Mouse (Mus musculus): ENCODE measurements around the gene Scamp1. TPM values are rescaled to one million over a fixed set of nuclear protein-coding genes. Genes with fewer than 3 reads are reported as not detected.

Scamp1 gene
- polyA plus RNA-seq, 2 experiments: 4.2 to 5.0 TPM

DNA sequence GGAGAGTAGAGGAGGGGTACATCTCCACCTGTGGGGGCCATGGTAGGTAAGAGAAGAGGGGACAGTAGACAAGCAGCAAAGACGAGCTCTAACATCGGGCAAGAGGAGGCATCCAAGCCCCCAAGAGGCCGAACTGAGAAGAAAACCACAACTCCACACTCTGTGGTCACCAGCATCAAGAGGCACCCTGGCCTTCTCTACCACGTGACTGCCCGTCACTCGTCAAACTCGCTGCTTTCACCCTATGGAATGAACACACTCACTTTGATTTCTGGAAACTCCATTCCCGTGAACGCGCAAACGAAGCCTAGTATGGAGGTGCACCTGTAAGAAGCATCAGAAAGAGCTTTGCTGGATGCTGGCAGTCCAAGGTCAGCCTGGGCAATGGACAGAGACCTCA lies 10.7 kb upstream of the Scamp1 start:
- 36% methylated on average over 11 of the region's 11 CpGs for WGBS (ENCODE audit: insufficient replicate concordance)
- H3K27ac ChIP-seq: no peak overlapping the region

DNA sequence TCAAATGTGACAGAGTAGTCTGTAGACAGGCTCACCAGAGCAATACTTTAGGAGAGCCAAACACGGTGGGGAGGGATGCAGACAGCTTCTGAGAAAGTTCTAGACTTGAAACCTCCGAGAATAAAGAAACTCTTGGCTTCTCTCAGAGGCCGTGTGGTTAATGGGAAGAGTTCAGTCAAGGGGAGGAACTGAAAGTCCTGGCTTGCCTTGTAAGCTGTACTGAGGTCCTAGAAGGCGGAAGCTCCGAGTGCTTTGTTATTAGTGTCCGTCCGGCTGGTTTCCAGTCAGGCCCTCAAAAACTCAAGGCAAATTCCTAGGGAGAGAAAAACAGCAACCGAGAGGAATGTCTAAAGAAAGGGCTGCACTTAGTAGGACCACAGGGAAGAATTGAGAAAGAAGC lies 10.3 kb upstream of the Scamp1 start:
- Histone ChIP-seq H3K27me3 (ENCODE audit: control insufficient read depth, insufficient read depth, low read length) (no peaks in the 10 kb centered on the region), H3K9me3 (ENCODE audit: control insufficient read depth, low read length) (no peaks in the 10 kb centered on the region), H3K36me3 (replicated peaks; ENCODE audit: control insufficient read depth, insufficient read depth, low read depth) (no peaks in the 10 kb centered on the region), H3K4me3 (ENCODE audit: insufficient read depth in 1 of 2, low read depth in 2 of 2, low read length in 2 of 2) (no peak overlapping the region), H3K9ac (replicated peaks) (no peak overlapping the region), H3K4me2 (ENCODE audit: low read depth) (no peak overlapping the region), H3K27ac (no peak overlapping the region), H3K4me1 (replicated peaks; ENCODE audit: control insufficient read depth in 2 of 2, insufficient read depth in 2 of 2, low read length in 1 of 2) (peaks cover 8 to 11% of the 10 kb centered on the region in 2 experiments)
- TF ChIP-seq CTCF (IDR thresholded peaks at IDR 0.05; ENCODE audit: low read depth) (no peak), EP300 (IDR thresholded peaks at IDR 0.05; ENCODE audit: low read depth) (no peak)
- ATAC-seq (ENCODE audit: insufficient read depth) (no peak), DNase-seq (ENCODE audit: low read depth in 3 of 3, low spot score in 3 of 3) (no peak)
- 52% methylated on average over 8 of the region's 8 CpGs for WGBS (ENCODE audit: insufficient replicate concordance)

More for the DNA sequence above, 10.7 kb upstream of the Scamp1 start:
- ATAC-seq (ENCODE audit: insufficient read depth): no peak
- TF ChIP-seq EP300 (IDR thresholded peaks at IDR 0.05; ENCODE audit: low read depth): no peak
- no peak for TF ChIP-seq CTCF (IDR thresholded peaks at IDR 0.05; ENCODE audit: low read depth)
- Histone ChIP-seq H3K4me1 (replicated peaks; ENCODE audit: control insufficient read depth in 2 of 2, insufficient read depth in 2 of 2, low read length in 1 of 2) (peaks cover 10 to 15% of the 10 kb centered on the region in 2 experiments), H3K36me3 (replicated peaks; ENCODE audit: control insufficient read depth, insufficient read depth, low read depth) (no peaks in the 10 kb centered on the region), H3K27me3 (ENCODE audit: control insufficient read depth, insufficient read depth, low read length) (no peaks in the 10 kb centered on the region), H3K9ac (replicated peaks) (no peak overlapping the region), H3K4me2 (ENCODE audit: low read depth) (no peak overlapping the region), H3K9me3 (ENCODE audit: control insufficient read depth, low read length) (no peaks in the 10 kb centered on the region), H3K4me3 (ENCODE audit: insufficient read depth in 1 of 2, low read depth in 2 of 2, low read length in 2 of 2) (no peak overlapping the region)
- DNase-seq (ENCODE audit: low read depth in 3 of 3, low spot score in 3 of 3): no peak

DNA sequence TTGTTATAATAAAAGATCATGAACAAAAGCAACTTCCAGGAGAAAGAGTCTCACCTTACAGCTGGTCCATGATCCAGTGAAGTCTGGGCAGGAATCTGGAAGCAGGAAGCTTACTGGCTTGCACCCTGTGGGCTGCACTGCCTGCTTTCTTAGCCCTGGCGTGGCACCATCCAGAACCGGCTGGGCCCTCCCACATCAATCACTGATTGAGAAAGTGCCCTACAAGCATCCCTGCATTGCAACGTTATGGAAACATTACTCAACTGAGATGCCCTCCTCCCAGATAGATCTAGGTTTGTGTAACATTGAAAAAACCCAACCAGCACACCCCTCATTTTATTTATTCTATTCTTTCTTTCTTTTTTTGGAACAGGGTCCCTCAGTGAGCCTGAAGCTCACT lies 9.2 kb upstream of the Scamp1 start:
- DNase-seq (ENCODE audit: low read depth in 3 of 3, low spot score in 3 of 3) (no peak), ATAC-seq (ENCODE audit: insufficient read depth) (no peak)
- H3K4me3 ChIP-seq (ENCODE audit: insufficient read depth in 1 of 2, low read depth in 2 of 2, low read length in 2 of 2): no peak overlapping the region

DNA sequence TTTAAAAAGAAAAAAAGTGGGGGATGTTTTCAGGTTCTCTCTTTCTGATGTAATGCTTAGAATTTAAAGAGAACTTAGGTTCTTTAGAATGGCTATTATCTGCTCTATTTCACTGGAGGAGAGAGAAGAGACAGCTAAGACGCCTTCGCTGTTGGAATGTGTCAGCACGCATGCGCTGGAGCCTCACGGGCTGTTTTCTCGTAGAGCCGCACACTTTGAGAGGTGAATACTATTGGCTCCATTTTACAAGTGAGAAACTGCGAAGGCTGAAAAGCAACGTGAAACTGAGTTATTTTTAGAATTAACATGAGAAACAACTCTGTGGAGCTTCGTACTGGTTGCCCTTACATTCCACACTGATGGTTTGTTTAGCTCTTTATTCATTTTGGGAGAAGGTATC lies 8.3 kb upstream of the Scamp1 start:
- Histone ChIP-seq H3K9me3 (ENCODE audit: control insufficient read depth, low read length) (no peaks in the 10 kb centered on the region), H3K36me3 (replicated peaks; ENCODE audit: control insufficient read depth, insufficient read depth, low read depth) (no peaks in the 10 kb centered on the region), H3K27ac (no peak overlapping the region), H3K4me1 (replicated peaks; ENCODE audit: control insufficient read depth in 2 of 2, insufficient read depth in 2 of 2, low read length in 1 of 2) (0 out of 4 replicates have a peak, but pooled peaks cover 0 to 2% of the 10 kb centered on the region in 2 experiments), H3K4me2 (ENCODE audit: low read depth) (no peak overlapping the region), H3K4me3 (ENCODE audit: insufficient read depth in 1 of 2, low read depth in 2 of 2, low read length in 2 of 2) (no peak overlapping the region), H3K9ac (replicated peaks) (no peak overlapping the region), H3K27me3 (ENCODE audit: control insufficient read depth, insufficient read depth, low read length) (no peaks in the 10 kb centered on the region)
- DNase-seq (ENCODE audit: low read depth in 3 of 3, low spot score in 3 of 3) (no peak), ATAC-seq (ENCODE audit: insufficient read depth) (no peak)
- TF ChIP-seq EP300 (IDR thresholded peaks at IDR 0.05; ENCODE audit: low read depth): no peak
- no peak for TF ChIP-seq CTCF (IDR thresholded peaks at IDR 0.05; ENCODE audit: low read depth)
- 68% methylated on average over 10 of the region's 10 CpGs for WGBS (ENCODE audit: insufficient replicate concordance)

More for the DNA sequence above, 9.2 kb upstream of the Scamp1 start:
- H3K9me3 ChIP-seq (ENCODE audit: control insufficient read depth, low read length): no peaks in the 10 kb centered on the region
- no peaks in the 10 kb centered on the region for H3K27me3 ChIP-seq (ENCODE audit: control insufficient read depth, insufficient read depth, low read length)
- TF ChIP-seq CTCF (IDR thresholded peaks at IDR 0.05; ENCODE audit: low read depth) (no peak), EP300 (IDR thresholded peaks at IDR 0.05; ENCODE audit: low read depth) (no peak)
- H3K9ac ChIP-seq (replicated peaks): no peak overlapping the region
- no peaks in the 10 kb centered on the region for H3K36me3 ChIP-seq (replicated peaks; ENCODE audit: control insufficient read depth, insufficient read depth, low read depth)
- H3K27ac ChIP-seq: no peak overlapping the region
- 0 out of 4 replicates have a peak, but pooled peaks cover 0 to 2% of the 10 kb centered on the region in 2 experiments for H3K4me1 ChIP-seq (replicated peaks; ENCODE audit: control insufficient read depth in 2 of 2, insufficient read depth in 2 of 2, low read length in 1 of 2)
- no peak overlapping the region for H3K4me2 ChIP-seq (ENCODE audit: low read depth)
- 58% methylated on average over 3 of the region's 3 CpGs for WGBS (ENCODE audit: insufficient replicate concordance)

DNA sequence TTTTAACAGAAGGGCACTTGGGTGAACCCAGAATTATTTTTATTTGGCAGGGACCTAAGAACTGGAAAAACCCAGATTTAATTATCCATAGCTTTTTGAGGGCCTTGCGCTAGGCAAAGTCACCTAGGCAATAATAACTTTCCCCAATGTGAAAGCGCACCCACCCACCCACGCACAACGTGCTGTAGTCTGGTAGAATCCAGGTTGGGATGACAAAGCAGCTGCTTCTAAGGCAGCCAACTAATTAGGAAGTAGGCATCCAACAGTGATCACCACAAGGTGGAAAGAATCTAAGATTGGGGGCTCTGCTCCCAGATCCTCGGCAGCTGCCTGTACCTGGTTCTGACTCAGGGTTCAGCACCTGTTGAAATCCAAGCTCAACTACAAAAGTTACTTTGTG lies 538 bp upstream of the Scamp1 start:
- H3K4me1 ChIP-seq (replicated peaks; ENCODE audit: control insufficient read depth in 2 of 2, insufficient read depth in 2 of 2, low read length in 1 of 2): peaks cover 6 to 11% of the 10 kb centered on the region in 2 experiments; a peak in 3 of 4 replicates
- WGBS (ENCODE audit: insufficient replicate concordance): 63% methylated on average over 5 of the region's 5 CpGs
- ATAC-seq (ENCODE audit: insufficient read depth) (no peak), DNase-seq (ENCODE audit: low read depth in 3 of 3, low spot score in 3 of 3) (no peak)
- no peak overlapping the region for H3K27ac ChIP-seq
- peak overlapping the region; percentile 67 for H3K4me2 ChIP-seq (ENCODE audit: low read depth)
- no peak overlapping the region for H3K9ac ChIP-seq (replicated peaks)
- no peaks in the 10 kb centered on the region for H3K9me3 ChIP-seq (ENCODE audit: control insufficient read depth, low read length)
- no peaks in the 10 kb centered on the region for H3K36me3 ChIP-seq (replicated peaks; ENCODE audit: control insufficient read depth, insufficient read depth, low read depth)
- TF ChIP-seq CTCF (IDR thresholded peaks at IDR 0.05; ENCODE audit: low read depth) (no peak), EP300 (IDR thresholded peaks at IDR 0.05; ENCODE audit: low read depth) (no peak)
- H3K4me3 ChIP-seq (ENCODE audit: insufficient read depth in 1 of 2, low read depth in 2 of 2, low read length in 2 of 2): peak overlapping the region in 1 of 2 experiments; percentile 78; a peak in 2 of 4 replicates
- H3K27me3 ChIP-seq (ENCODE audit: control insufficient read depth, insufficient read depth, low read length): no peaks in the 10 kb centered on the region
